Mouse (Mus musculus): ENCODE data around the gene Btbd9.

GRCm38 (mm10) chr17:30191097-30191640 lies 385.1 kb downstream of the Btbd9 start:
- TF ChIP-seq NANOG (IDR thresholded peaks at IDR 0.05; ENCODE audit: borderline replicate concordance, low read length) (no peak), CTCF (conservative IDR thresholded peaks at IDR 0.05; ENCODE audit: low read length) (no peak)
